Mouse (Mus musculus): Measurements from ENCODE around the gene Cspg4.

DNA sequence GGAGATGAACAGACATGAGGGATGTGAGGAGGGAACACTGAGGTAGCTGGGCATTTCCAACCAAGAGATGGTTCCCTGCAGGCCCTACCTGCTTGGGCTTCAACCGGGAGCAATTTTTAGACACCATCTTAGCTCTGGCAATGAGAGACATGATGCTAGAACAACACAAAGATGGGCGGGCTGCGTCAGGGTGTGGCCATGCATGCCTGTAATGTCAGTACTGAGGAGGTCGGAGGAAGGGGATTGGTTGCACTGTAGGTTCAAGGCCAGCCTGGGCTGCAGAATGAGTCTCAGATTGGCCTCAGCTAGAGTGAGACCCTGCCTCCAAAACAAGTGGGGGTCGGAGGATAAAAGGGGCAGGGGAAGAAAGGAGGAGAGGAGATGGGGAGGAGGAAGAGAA is 1.6 kb downstream of the Cspg4 start:
- TF ChIP-seq MYOD1 (IDR thresholded peaks at IDR 0.05; ENCODE audit: control insufficient read depth in 1 of 3, insufficient read length in 2 of 3, low read depth in 2 of 3): no peak
- no peak for TF ChIP-seq REST (IDR thresholded peaks at IDR 0.05; ENCODE audit: insufficient read depth, insufficient read length)
- TF ChIP-seq TCF12 (IDR thresholded peaks at IDR 0.05; ENCODE audit: insufficient read depth, poor library complexity, severe bottlenecking): no peak
- peak; percentile 37 for TF ChIP-seq POLR2A (IDR thresholded peaks at IDR 0.05; ENCODE audit: insufficient read length, low read depth)
- TF ChIP-seq CEBPB (IDR thresholded peaks at IDR 0.05; ENCODE audit: insufficient read depth, poor library complexity, severe bottlenecking): no peak
- TF ChIP-seq MAX (IDR thresholded peaks at IDR 0.05; ENCODE audit: low read depth): no peak
- no peak for TF ChIP-seq E2F4 (IDR thresholded peaks at IDR 0.05; ENCODE audit: insufficient read depth)
